Mouse (Mus musculus) heart, embryonic 11.5 days (tissue): ENCODE measurements around the gene Acta1. TPM values are rescaled to one million over a fixed set of nuclear protein-coding genes. Genes with fewer than 3 reads are reported as not detected.

Source experiments
- ATAC-seq: fragments of 200-750 bp; cut with Nextera tagmentation; replicated peaks from 2 replicates; pipeline ENCODE4 v1.8.0; 2017; ENCODE audit warnings: moderate library complexity; ENCODE audit not compliant: insufficient number of reproducible peaks, low FRiP score, low TSS enrichment
- H3K27ac ChIP-seq: fragments of 300-500 bp; sonication (generic); 2 replicates; pipeline ENCODE4 v1.5.1; 2014; ENCODE audit warnings: mild to moderate bottlenecking, low read depth, low read length
- H3K27me3 ChIP-seq: fragments of 300-500 bp; sonication (generic); 2 replicates; pipeline ENCODE4 v1.6.1; 2014; ENCODE audit warnings: mild to moderate bottlenecking, low read length, mixed read lengths; ENCODE audit not compliant: control insufficient read depth, insufficient read depth
- H3K36me3 ChIP-seq: fragments of 300-500 bp; sonication (generic); 2 replicates; pipeline ENCODE4 v1.6.1; 2014; ENCODE audit warnings: mild to moderate bottlenecking, low read length, moderate library complexity, mixed read lengths; ENCODE audit not compliant: control insufficient read depth, insufficient read depth
- H3K4me1 ChIP-seq: fragments of 300-500 bp; sonication (generic); 2 replicates; pipeline ENCODE4 v1.6.1; 2014; ENCODE audit warnings: low read length; ENCODE audit not compliant: control insufficient read depth, insufficient read depth
- H3K4me2 ChIP-seq: fragments of 300-500 bp; sonication (generic); 2 replicates; pipeline ENCODE4 v1.6.1; 2014; ENCODE audit warnings: mild to moderate bottlenecking, moderate library complexity
- H3K4me3 ChIP-seq: fragments of 300-500 bp; sonication (generic); 2 replicates; pipeline ENCODE4 v1.5.1; 2014; ENCODE audit warnings: low read depth, low read length
- H3K9ac ChIP-seq: fragments of 300-500 bp; sonication (generic); 2 replicates; pipeline ENCODE4 v1.6.1; 2014; ENCODE audit warnings: mild to moderate bottlenecking, low read depth, low read length, moderate library complexity
- H3K9me3 ChIP-seq: fragments of 300-500 bp; sonication (generic); replicated peaks from 2 replicates; pipeline ENCODE4 v1.6.1; 2016; ENCODE audit warnings: low read length; ENCODE audit not compliant: control insufficient read depth
- WGBS: fragments of 180-500 bp; shearing (Covaris S2); extraction: QIAGEN DNeasy Blood & Tissue Kit; methylation state at CpG from one replicate; pipeline ENCODE4 v1.1.7; 2014; ENCODE audit not compliant: insufficient replicate concordance; 5-methylcytosine and 5-hydroxymethylcytosine counted together
- polyA plus RNA-seq: library from polyadenylated mRNA; unstranded; fragments of >200 nt; fragmentation: Nextera tagmentation; extraction: Ambion mirVana; gene quantifications from 2 replicates; pipeline ENCODE4 v1.2.1, GENCODE M21; 2014

The Acta1 gene
- polyA plus RNA-seq, 1 experiment from 2014 or later = 558 TPM

DNA sequence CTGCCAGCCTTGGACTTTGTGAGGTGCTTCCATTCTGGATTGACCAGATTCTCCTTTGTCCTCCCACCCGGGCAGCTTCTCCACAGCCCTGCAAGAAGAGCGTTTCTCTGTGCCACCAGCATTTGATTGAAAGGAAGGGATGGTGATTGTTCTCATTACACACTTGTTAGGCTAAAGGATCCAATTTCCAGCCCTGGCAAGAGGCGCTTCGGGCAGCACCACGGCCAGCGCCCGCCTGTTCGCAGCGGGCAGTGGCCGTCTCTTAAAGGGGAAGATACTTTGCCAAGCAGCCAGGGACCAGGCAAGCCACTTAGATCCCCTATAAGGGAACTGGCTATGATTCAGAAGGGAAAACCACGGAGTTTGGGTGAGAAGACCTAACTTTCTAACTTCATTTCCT, 3.3 kb downstream of the Acta1 start:
- Histone ChIP-seq H3K4me3 (no peak overlapping the region), H3K36me3 (no peaks in the 10 kb centered on the region), H3K4me1 (peaks cover 23% of the 10 kb centered on the region), H3K27me3 (peaks cover 61% of the 10 kb centered on the region), H3K9me3 (no peaks in the 10 kb centered on the region), H3K9ac (no peak overlapping the region), H3K27ac (no peak overlapping the region), H3K4me2 (peak overlapping the region; percentile 54)
- WGBS = under 1% methylated on average over 11 of the region's 11 CpGs
- no peak for ATAC-seq

DNA sequence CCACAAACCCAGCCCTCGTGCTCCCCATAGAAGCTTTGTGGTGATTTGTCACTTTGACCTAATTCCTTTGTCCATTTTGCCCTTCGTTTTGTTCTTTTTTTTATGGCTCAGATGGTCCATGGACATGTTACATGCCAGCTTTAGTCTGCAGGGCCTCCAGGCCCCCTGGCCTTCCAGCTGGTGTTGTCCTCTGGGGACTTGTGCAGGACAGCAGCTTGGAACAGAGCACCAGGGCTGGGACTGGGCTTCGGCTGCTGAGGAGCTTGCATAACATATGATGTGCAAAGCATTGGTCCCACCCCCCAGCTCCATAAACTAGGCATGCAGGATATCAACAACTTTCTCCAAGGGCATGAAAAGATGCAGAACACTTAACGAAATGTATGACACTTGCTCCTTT, 4.8 kb downstream of the Acta1 start:
- Histone ChIP-seq H3K27me3 (peaks cover 46% of the 10 kb centered on the region), H3K36me3 (no peaks in the 10 kb centered on the region), H3K9me3 (no peaks in the 10 kb centered on the region), H3K4me2 (no peak overlapping the region), H3K9ac (no peak overlapping the region), H3K4me3 (no peak overlapping the region), H3K4me1 (peaks cover 20% of the 10 kb centered on the region), H3K27ac (no peak overlapping the region)
- no peak for ATAC-seq
- WGBS = 60% methylated on average over 4 of the region's 4 CpGs

- Histone ChIP-seq H3K27ac (no peak overlapping the region), H3K9ac (no peak overlapping the region), H3K4me1 (peaks cover 27% of the 10 kb centered on the region), H3K4me3 (no peak overlapping the region), H3K27me3 (peaks cover 31% of the 10 kb centered on the region), H3K9me3 (no peaks in the 10 kb centered on the region), H3K36me3 (no peaks in the 10 kb centered on the region), H3K4me2 (no peak overlapping the region)
- 77% methylated on average over 2 of the region's 2 CpGs for WGBS
- no peak for ATAC-seq
Measured at GRCm38 (mm10) chr8:123887956-123888355, 6.6 kb downstream of the Acta1 start.

DNA sequence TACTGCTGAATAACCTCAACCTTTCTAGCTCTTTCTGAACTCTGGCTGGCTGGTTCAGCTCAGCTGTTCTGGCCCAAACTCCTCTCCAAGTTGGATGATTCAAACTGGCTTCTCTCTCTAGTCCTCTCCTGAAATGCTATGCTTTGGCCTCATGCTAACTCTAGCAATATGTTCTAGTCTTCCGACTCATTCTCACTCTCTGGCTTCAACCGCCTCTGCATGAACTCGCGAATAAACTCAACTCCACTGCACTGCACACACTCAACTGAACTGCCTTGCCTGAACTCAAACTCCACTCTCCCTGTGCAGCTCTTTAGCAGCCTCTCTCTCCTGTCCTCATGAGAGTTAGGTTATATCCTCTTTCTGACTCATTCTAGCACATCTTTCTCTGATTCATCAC, 7.4 kb downstream of the Acta1 start:
- Histone ChIP-seq H3K4me1 (peaks cover 22% of the 10 kb centered on the region), H3K4me2 (no peak overlapping the region), H3K4me3 (no peak overlapping the region), H3K27me3 (peaks cover 23% of the 10 kb centered on the region), H3K9ac (no peak overlapping the region), H3K9me3 (no peaks in the 10 kb centered on the region), H3K27ac (no peak overlapping the region), H3K36me3 (no peaks in the 10 kb centered on the region)
- ATAC-seq = no peak
- 82% methylated on average over 4 of the region's 4 CpGs for WGBS

- H3K27ac ChIP-seq = 0 out of 2 replicates have a peak overlapping the region, but pooled peaks have one; percentile 43
- no peaks in the 10 kb centered on the region for H3K36me3 ChIP-seq
- WGBS = 8% methylated on average over 14 of the region's 14 CpGs
- H3K4me3 ChIP-seq = no peak overlapping the region
- H3K9ac ChIP-seq = peak overlapping the region; percentile 29; the same call in 1 of the 2 replicates
- no peaks in the 10 kb centered on the region for H3K9me3 ChIP-seq
- ATAC-seq = peak; percentile 46; the same call in 1 of the 2 replicates
- peaks cover 15% of the 10 kb centered on the region for H3K4me1 ChIP-seq
- H3K4me2 ChIP-seq = peak overlapping the region; percentile 49
- peaks cover 7% of the 10 kb centered on the region for H3K27me3 ChIP-seq
Measured at GRCm38 (mm10) chr8:123884721-123885565, 9.6 kb downstream of the Acta1 start.

DNA sequence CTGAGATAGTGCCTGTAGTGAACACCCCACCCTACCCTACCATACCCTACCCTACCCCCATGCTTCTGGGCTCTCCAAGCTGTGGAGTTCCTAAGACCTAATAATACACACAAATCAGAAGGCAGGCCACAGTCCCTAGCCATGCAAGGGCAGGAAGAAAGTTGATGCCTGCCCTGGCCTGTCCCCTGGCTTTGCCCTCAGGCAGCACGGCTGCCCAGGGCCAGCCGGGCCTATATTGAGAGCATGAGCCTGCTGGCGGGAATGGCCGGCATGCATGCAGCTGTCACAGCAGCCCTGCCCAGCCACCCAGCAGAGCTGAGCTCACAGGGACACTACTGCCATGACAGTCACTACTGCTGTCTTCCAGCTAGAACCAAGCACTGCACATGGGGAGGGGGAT, 11.5 kb downstream of the Acta1 start:
- Histone ChIP-seq H3K9me3 (no peaks in the 10 kb centered on the region), H3K4me2 (no peak overlapping the region), H3K4me1 (peaks cover 15% of the 10 kb centered on the region), H3K27ac (no peak overlapping the region), H3K27me3 (peaks cover 3% of the 10 kb centered on the region; the same call in 1 of the 2 replicates), H3K4me3 (no peak overlapping the region), H3K9ac (no peak overlapping the region), H3K36me3 (no peaks in the 10 kb centered on the region)
- 53% methylated on average over 4 of the region's 4 CpGs for WGBS
- ATAC-seq = no peak

DNA sequence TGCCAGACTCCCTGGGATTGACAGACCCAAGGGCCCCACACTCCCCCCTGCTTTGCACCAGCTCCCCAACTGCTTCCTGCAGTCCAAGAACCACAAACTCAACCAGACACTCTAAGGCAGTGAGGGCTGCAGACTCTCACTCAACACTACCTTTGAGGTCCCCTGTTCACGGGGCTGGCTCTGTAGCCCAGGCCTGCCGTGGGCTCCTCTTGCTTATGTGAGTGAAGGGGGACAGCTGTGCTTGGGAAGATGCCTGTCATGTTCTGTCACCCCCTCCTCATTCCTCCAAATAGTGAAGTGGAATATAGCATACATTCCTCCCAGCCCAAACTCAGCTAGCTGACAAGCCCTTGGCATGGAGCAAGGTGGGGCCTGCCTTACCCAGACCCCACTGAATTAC, 12.1 kb downstream of the Acta1 start:
- H3K36me3 ChIP-seq = no peaks in the 10 kb centered on the region
- peaks cover 3% of the 10 kb centered on the region; the same call in 1 of the 2 replicates for H3K27me3 ChIP-seq
- no peak for ATAC-seq
- H3K4me3 ChIP-seq = no peak overlapping the region
- no peak overlapping the region for H3K9ac ChIP-seq
- whole genome bisulfite sequencing = 43% methylated on average over 2 of the region's 2 CpGs
- peaks cover 15% of the 10 kb centered on the region for H3K4me1 ChIP-seq
- no peaks in the 10 kb centered on the region for H3K9me3 ChIP-seq
- H3K4me2 ChIP-seq = no peak overlapping the region
- no peak overlapping the region for H3K27ac ChIP-seq

DNA sequence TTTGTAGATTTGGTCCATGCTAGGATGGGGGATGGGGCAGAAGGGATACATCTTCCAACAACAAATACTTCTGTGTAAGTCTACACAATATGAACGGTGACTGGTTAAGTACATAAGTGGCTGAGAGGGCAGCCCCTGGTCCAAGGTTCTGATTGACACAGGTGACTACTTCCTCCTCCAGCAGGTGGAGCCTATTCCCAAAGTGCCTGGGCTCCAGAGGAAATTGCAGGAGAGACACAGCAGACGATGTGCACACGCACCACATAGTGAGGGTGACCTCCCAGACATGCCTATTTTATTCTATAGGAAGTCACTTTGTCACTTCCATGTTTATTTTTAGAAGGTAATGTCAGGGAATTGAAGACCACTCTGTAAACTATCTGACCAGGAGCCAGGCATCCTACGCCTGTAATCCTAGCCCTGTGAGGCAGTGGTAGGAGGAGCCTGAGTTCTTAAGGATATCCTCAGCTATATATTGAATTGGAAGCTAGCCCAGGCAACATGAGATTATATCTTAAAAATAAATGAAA, 13.7 kb downstream of the Acta1 start:
- no peaks in the 10 kb centered on the region for H3K36me3 ChIP-seq
- no peak overlapping the region for H3K4me3 ChIP-seq
- H3K27me3 ChIP-seq = peaks cover 3% of the 10 kb centered on the region; the same call in 1 of the 2 replicates
- 27% methylated on average over 4 of the region's 4 CpGs for WGBS
- no peak overlapping the region for H3K4me2 ChIP-seq
- H3K9me3 ChIP-seq = no peaks in the 10 kb centered on the region
- H3K9ac ChIP-seq = no peak overlapping the region
- H3K27ac ChIP-seq = no peak overlapping the region
- ATAC-seq = no peak
- H3K4me1 ChIP-seq = peaks cover 15% of the 10 kb centered on the region
